Mouse (Mus musculus): ENCODE data around the gene Fbxl21.

GRCm38 (mm10) chr13:56475363-56475762 lies 46.9 kb upstream of the Fbxl21 start:
- TF ChIP-seq CTCF (IDR thresholded peaks at IDR 0.05; ENCODE audit: low read depth), result peak; percentile 65
- no peak for TF ChIP-seq EP300 (IDR thresholded peaks at IDR 0.05; ENCODE audit: low read depth)

Data from liver, embryonic 14.5 days (tissue).